Mouse (Mus musculus) midbrain, embryonic 16.5 days (tissue): ENCODE measurements around the gene Acad10. TPM values are rescaled to one million over a fixed set of nuclear protein-coding genes. Genes with fewer than 3 reads are reported as not detected.

Experiments
- ATAC-seq: fragments of 200-750 bp; cut with Nextera tagmentation; 2 replicates; pipeline ENCODE4 v1.8.0; 2017; ENCODE audit warnings: moderate TSS enrichment
- H3K27ac ChIP-seq: fragments of 300-500 bp; sonication (generic); 2 replicates; pipeline ENCODE4 v1.5.1; 2014; ENCODE audit warnings: mild to moderate bottlenecking, low read length, mixed read lengths
- H3K27me3 ChIP-seq: fragments of 300-500 bp; sonication (generic); 2 replicates; pipeline ENCODE4 v1.6.1; 2014; ENCODE audit warnings: low read depth, low read length, mixed read lengths; ENCODE audit not compliant: control insufficient read depth, insufficient read depth
- H3K36me3 ChIP-seq: fragments of 300-500 bp; sonication (generic); 2 replicates; pipeline ENCODE4 v1.6.1; 2014; ENCODE audit warnings: mild to moderate bottlenecking, low read length, moderate library complexity, mixed read lengths; ENCODE audit not compliant: control insufficient read depth, insufficient read depth
- H3K4me1 ChIP-seq: fragments of 300-500 bp; sonication (generic); 2 replicates; pipeline ENCODE4 v1.6.1; 2014; ENCODE audit warnings: mild to moderate bottlenecking, low read length, mixed read lengths; ENCODE audit not compliant: control insufficient read depth, insufficient read depth
- H3K4me2 ChIP-seq: fragments of 300-500 bp; sonication (generic); 2 replicates; pipeline ENCODE4 v1.6.1; 2014; ENCODE audit warnings: mild to moderate bottlenecking, low read length, mixed read lengths
- H3K4me3 ChIP-seq: fragments of 300-500 bp; sonication (generic); 2 replicates; pipeline ENCODE4 v1.5.1; 2014; ENCODE audit warnings: low read depth, mild to moderate bottlenecking, low read length, moderate library complexity, mixed read lengths
- H3K9ac ChIP-seq: fragments of 300-500 bp; sonication (generic); 2 replicates; pipeline ENCODE4 v1.6.1; 2014; ENCODE audit warnings: low read depth, low read length, mixed read lengths
- H3K9me3 ChIP-seq: fragments of 300-500 bp; sonication (generic); replicated peaks from 2 replicates; pipeline ENCODE4 v1.6.1; 2014; ENCODE audit warnings: mild to moderate bottlenecking, low read length, mixed read lengths; ENCODE audit not compliant: control insufficient read depth, poor library complexity, severe bottlenecking
- WGBS: fragments of 180-500 bp; shearing (Covaris S2); extraction: QIAGEN DNeasy Blood & Tissue Kit; methylation state at CpG from one replicate; pipeline ENCODE4 v1.1.7; 2014; 5-methylcytosine and 5-hydroxymethylcytosine counted together
- polyA plus RNA-seq: library from polyadenylated mRNA; unstranded; fragments of >200 nt; fragmentation: Nextera tagmentation; extraction: Ambion mirVana; gene quantifications from 2 replicates; pipeline ENCODE4 v1.2.1, GENCODE M21; 2015

The Acad10 gene
- polyA plus RNA-seq, 1 experiment from 2014 or later = 2.1 TPM

DNA sequence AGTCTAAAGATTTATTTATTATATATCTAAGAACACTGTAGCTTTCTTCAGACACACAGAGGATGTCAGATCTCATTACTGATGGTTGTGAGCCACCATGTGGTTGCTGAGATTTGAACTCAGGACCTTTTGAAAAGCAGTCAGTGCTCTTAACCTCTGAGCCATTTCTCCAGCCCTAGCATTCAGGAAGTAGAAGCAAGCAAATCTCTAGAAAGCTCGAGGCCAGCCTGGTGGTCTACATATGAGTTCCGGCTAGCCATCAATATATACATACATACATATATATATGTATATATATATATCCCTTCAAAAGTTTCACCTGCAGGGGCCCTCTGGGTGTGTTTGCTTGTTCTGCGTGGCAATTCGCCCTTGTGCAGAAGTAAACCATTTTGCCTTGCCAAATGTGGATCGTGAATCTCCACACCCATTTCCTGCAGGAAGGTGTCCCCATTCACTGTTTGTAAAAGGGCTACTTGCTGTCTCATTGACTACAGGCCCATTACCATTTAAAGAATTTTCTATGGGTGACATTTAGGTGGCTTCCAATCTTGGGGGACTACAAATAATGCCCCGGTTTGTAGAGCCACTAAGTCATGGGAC lies 65.5 kb downstream of the Acad10 start:
- H3K9me3 ChIP-seq = no peaks in the 10 kb centered on the region
- no peaks in the 10 kb centered on the region for H3K36me3 ChIP-seq
- peaks cover 16% of the 10 kb centered on the region for H3K4me1 ChIP-seq
- H3K4me2 ChIP-seq = peak overlapping the region; percentile 90; the same call in 1 of the 2 replicates
- 88% methylated on average over 6 of the region's 6 CpGs for WGBS
- no peak overlapping the region for H3K9ac ChIP-seq
- H3K4me3 ChIP-seq = no peak overlapping the region
- no peak overlapping the region for H3K27ac ChIP-seq
- no peak for ATAC-seq
- no peaks in the 10 kb centered on the region for H3K27me3 ChIP-seq

- ATAC-seq = peak; percentile 88
- WGBS = 2% methylated on average over 47 of the region's 47 CpGs
- Histone ChIP-seq H3K4me1 (peaks cover 16% of the 10 kb centered on the region), H3K9me3 (no peaks in the 10 kb centered on the region), H3K36me3 (no peaks in the 10 kb centered on the region), H3K27ac (peak within 1 kb of the TSS; percentile 74), H3K4me2 (peak within 1 kb of the TSS; percentile 90), H3K4me3 (peak within 1 kb of the TSS; percentile 71), H3K9ac (peak within 1 kb of the TSS; percentile 78), H3K27me3 (no peaks in the 10 kb centered on the region)
Measured at GRCm38 (mm10) chr5:121593451-121594401, 66.6 kb downstream of the Acad10 start, which contains the start of gene Aldh2. TSS of gene Aldh2 (minus strand) at chr5:121593824.

GRCm38 (mm10) chr5:121592816-121593407 lies 67.4 kb downstream of the Acad10 start:
- Histone ChIP-seq H3K9ac (peak overlapping the region; percentile 78), H3K27ac (peak overlapping the region; percentile 74; the same call in 1 of the 2 replicates), H3K4me3 (peak overlapping the region; percentile 71), H3K4me1 (peaks cover 16% of the 10 kb centered on the region), H3K4me2 (peak overlapping the region; percentile 90), H3K27me3 (no peaks in the 10 kb centered on the region), H3K9me3 (no peaks in the 10 kb centered on the region), H3K36me3 (no peaks in the 10 kb centered on the region)
- 3% methylated on average over 33 of the region's 33 CpGs for WGBS
- ATAC-seq = peak; percentile 69

DNA sequence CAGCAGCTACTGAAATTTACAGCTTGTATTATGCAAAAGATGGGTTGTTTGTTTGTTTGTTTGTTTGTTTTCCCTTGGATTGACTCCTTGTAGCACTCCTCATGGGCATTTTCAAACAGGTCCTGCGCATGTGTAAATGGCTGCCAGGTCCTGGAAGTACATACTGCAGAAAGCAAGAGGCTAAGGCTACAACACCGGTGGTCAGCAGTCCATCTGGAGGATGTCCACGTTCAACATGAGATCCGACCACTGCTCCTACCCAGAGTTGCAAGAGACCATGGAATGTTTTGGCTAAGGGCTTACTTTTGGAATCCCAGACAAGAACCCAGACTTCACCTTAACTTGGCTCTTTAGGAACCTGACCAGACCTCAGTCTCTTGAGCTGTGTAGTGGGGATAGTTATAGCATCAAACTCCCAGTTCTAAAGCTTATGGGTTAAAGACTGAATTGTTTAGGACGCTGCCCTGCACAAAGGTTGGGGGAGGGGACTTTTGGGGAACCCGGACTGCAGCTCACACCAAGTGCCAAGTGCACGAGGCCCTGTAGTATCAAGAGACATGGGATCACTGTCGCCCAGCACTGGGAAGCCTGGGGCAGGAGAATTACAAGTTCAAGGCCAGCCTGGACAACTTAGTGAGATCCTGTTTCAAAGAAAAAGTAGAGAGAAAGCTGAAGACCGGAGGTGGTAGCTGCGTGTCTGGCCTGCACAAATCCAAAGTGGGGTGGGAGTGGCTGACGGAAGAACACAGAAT lies 68.1 kb downstream of the Acad10 start:
- H3K9me3 ChIP-seq = no peaks in the 10 kb centered on the region
- 66% methylated on average over 11 of the region's 11 CpGs for WGBS
- peaks cover 16% of the 10 kb centered on the region for H3K4me1 ChIP-seq
- 0 out of 2 replicates have a peak overlapping the region, but pooled peaks have one; percentile 30 for H3K9ac ChIP-seq
- H3K4me2 ChIP-seq = peak overlapping the region; percentile 90
- H3K36me3 ChIP-seq = no peaks in the 10 kb centered on the region
- peak overlapping the region; percentile 71 for H3K4me3 ChIP-seq
- no peaks in the 10 kb centered on the region for H3K27me3 ChIP-seq
- no peak for ATAC-seq
- no peak overlapping the region for H3K27ac ChIP-seq

GRCm38 (mm10) chr5:121591417-121592063 lies 68.8 kb downstream of the Acad10 start:
- Histone ChIP-seq H3K27ac (no peak overlapping the region), H3K9ac (0 out of 2 replicates have a peak overlapping the region, but pooled peaks have one; percentile 30), H3K27me3 (no peaks in the 10 kb centered on the region), H3K4me2 (no peak overlapping the region; the same call in 1 of the 2 replicates), H3K4me3 (no peak overlapping the region), H3K36me3 (no peaks in the 10 kb centered on the region), H3K4me1 (peaks cover 16% of the 10 kb centered on the region), H3K9me3 (no peaks in the 10 kb centered on the region)
- WGBS = 74% methylated on average over 11 of the region's 11 CpGs
- no peak for ATAC-seq

DNA sequence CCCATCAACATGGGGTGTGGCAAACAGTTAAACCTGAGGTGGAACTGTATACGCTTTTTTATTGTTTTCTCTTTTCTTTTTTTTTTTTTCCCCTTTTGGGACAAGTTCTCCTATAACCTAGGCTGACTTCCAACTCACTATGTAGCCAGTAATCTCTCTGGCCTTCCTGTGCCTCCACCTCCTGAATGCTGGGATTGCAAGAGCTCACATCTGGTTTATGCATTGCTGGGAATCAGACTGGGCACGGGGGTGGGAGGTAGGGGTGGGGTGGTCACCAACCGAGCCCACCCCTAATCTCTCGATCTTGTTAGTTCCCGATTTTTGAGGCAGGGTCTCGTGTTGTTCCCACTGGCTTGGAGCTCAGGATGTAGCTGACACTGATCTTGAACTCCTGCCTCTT lies 70.4 kb downstream of the Acad10 start:
- no peak overlapping the region for H3K27ac ChIP-seq
- WGBS = 88% methylated on average over 6 of the region's 6 CpGs
- H3K4me2 ChIP-seq = no peak overlapping the region
- H3K9ac ChIP-seq = no peak overlapping the region
- no peaks in the 10 kb centered on the region for H3K9me3 ChIP-seq
- no peaks in the 10 kb centered on the region for H3K27me3 ChIP-seq
- no peak overlapping the region for H3K4me3 ChIP-seq
- peaks cover 16% of the 10 kb centered on the region for H3K4me1 ChIP-seq
- H3K36me3 ChIP-seq = no peaks in the 10 kb centered on the region
- no peak for ATAC-seq

- no peaks in the 10 kb centered on the region for H3K9me3 ChIP-seq
- H3K27ac ChIP-seq = no peak overlapping the region
- H3K36me3 ChIP-seq = no peaks in the 10 kb centered on the region
- no peak overlapping the region for H3K4me2 ChIP-seq
- no peak for ATAC-seq
- no peaks in the 10 kb centered on the region for H3K27me3 ChIP-seq
- no peak overlapping the region for H3K9ac ChIP-seq
- H3K4me3 ChIP-seq = no peak overlapping the region
- 85% methylated on average over 6 of the region's 6 CpGs for WGBS
- peaks cover 2% of the 10 kb centered on the region; the same call in 1 of the 2 replicates for H3K4me1 ChIP-seq
Measured at GRCm38 (mm10) chr5:121586400-121587039, 73.8 kb downstream of the Acad10 start.

GRCm38 (mm10) chr5:121585699-121586098 lies 74.6 kb downstream of the Acad10 start:
- no peaks in the 10 kb centered on the region for H3K4me1 ChIP-seq
- no peak overlapping the region for H3K4me2 ChIP-seq
- H3K27me3 ChIP-seq = no peaks in the 10 kb centered on the region
- 77% methylated on average over 5 of the region's 5 CpGs for whole genome bisulfite sequencing
- no peaks in the 10 kb centered on the region for H3K36me3 ChIP-seq
- no peak overlapping the region for H3K27ac ChIP-seq
- ATAC-seq = no peak
- H3K9me3 ChIP-seq = no peaks in the 10 kb centered on the region
- no peak overlapping the region for H3K9ac ChIP-seq
- H3K4me3 ChIP-seq = no peak overlapping the region
